Mouse (Mus musculus): Measurements from ENCODE around the gene Camkk2. TPM values are rescaled to one million over a fixed set of nuclear protein-coding genes. Genes with fewer than 3 reads are reported as not detected.

The Camkk2 gene
- polyA plus RNA-seq, 1 experiment from 2014 or later = 12.4 TPM

GRCm38 (mm10) chr5:122770806-122771261, 8.4 kb downstream of the Camkk2 start:
- 48% methylated on average over 10 of the region's 10 CpGs for WGBS

DNA sequence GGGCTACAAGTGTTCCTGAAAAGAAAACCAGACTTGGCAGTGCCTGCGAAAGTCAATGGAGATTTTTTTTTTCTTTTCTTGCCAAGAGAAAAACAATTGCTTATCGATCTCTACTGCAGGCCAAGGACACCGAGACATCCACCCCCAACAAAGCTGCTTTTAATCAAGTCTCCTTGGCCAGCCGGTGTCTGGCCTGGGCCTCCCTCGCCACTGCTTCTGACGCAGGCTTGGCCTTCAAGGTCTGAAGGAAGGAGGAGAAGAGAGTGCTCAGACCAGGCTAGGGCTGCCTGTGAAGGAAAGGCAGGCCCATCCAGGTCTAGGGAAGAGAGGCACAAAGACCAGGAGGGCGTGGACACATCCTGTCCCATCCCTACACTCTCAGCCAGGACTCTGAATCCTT, 8.9 kb downstream of the Camkk2 start:
- WGBS = 70% methylated on average over 7 of the region's 7 CpGs
- peak overlapping the region; percentile 18; the same call in 1 of the 2 replicates for H3K4me2 ChIP-seq (ENCODE audit: low read length)

More at GRCm38 (mm10) chr5:122770806-122771261, 8.4 kb downstream of the Camkk2 start:
- Histone ChIP-seq H3K4me2 (ENCODE audit: low read length) (peak overlapping the region; percentile 18; the same call in 1 of the 2 replicates), H3K27ac (replicated peaks in 1 of 2; ENCODE audit: control insufficient read depth in 1 of 2, insufficient read depth in 1 of 2, low read depth in 2 of 2, low read length in 2 of 2) (peak overlapping the region; percentile 65 to 79), H3K27me3 (ENCODE audit: control insufficient read depth, insufficient read depth, low read length) (no peaks in the 10 kb centered on the region), H3K4me3 (ENCODE audit: control insufficient read depth in 1 of 2, insufficient read depth in 1 of 2, low read depth in 1 of 2, low read length in 2 of 2) (no peak overlapping the region), H3K9ac (ENCODE audit: low read length) (peak overlapping the region; percentile 54), H3K4me1 (ENCODE audit: control insufficient read depth in 2 of 2, insufficient read depth in 2 of 2, low read length in 2 of 2) (peaks cover 11 to 13% of the 10 kb centered on the region in 2 experiments; a peak in 3 of 4 replicates), H3K9me3 (ENCODE audit: control insufficient read depth, low read length) (no peaks in the 10 kb centered on the region), H3K36me3 (ENCODE audit: control insufficient read depth, insufficient read depth, low read length) (no peaks in the 10 kb centered on the region)
- peak; percentile 32 for ATAC-seq (ENCODE audit: insufficient number of reproducible peaks, insufficient read depth, low FRiP score, low read depth)

GRCm38 (mm10) chr5:122769101-122769568, 10.1 kb downstream of the Camkk2 start:
- Histone ChIP-seq H3K4me2 (ENCODE audit: low read length) (no peak overlapping the region), H3K4me1 (ENCODE audit: control insufficient read depth in 2 of 2, insufficient read depth in 2 of 2, low read length in 2 of 2) (peaks cover 9 to 11% of the 10 kb centered on the region in 2 experiments; a peak in 3 of 4 replicates), H3K36me3 (ENCODE audit: control insufficient read depth, insufficient read depth, low read length) (no peaks in the 10 kb centered on the region), H3K4me3 (ENCODE audit: control insufficient read depth in 1 of 2, insufficient read depth in 1 of 2, low read depth in 1 of 2, low read length in 2 of 2) (no peak overlapping the region), H3K27me3 (ENCODE audit: control insufficient read depth, insufficient read depth, low read length) (no peaks in the 10 kb centered on the region), H3K9me3 (ENCODE audit: control insufficient read depth, low read length) (no peaks in the 10 kb centered on the region), H3K9ac (ENCODE audit: low read length) (no peak overlapping the region), H3K27ac (replicated peaks in 1 of 2; ENCODE audit: control insufficient read depth in 1 of 2, insufficient read depth in 1 of 2, low read depth in 2 of 2, low read length in 2 of 2) (no peak overlapping the region)
- ATAC-seq (ENCODE audit: insufficient number of reproducible peaks, insufficient read depth, low FRiP score, low read depth) = no peak
- WGBS = 76% methylated on average over 15 of the region's 15 CpGs

More for the DNA sequence above, 8.9 kb downstream of the Camkk2 start:
- Histone ChIP-seq H3K27ac (replicated peaks in 1 of 2; ENCODE audit: control insufficient read depth in 1 of 2, insufficient read depth in 1 of 2, low read depth in 2 of 2, low read length in 2 of 2) (peak overlapping the region; percentile 65 to 79), H3K9me3 (ENCODE audit: control insufficient read depth, low read length) (no peaks in the 10 kb centered on the region), H3K4me1 (ENCODE audit: control insufficient read depth in 2 of 2, insufficient read depth in 2 of 2, low read length in 2 of 2) (peaks cover 11 to 13% of the 10 kb centered on the region in 2 experiments; a peak in 3 of 4 replicates), H3K36me3 (ENCODE audit: control insufficient read depth, insufficient read depth, low read length) (no peaks in the 10 kb centered on the region), H3K27me3 (ENCODE audit: control insufficient read depth, insufficient read depth, low read length) (no peaks in the 10 kb centered on the region), H3K4me3 (ENCODE audit: control insufficient read depth in 1 of 2, insufficient read depth in 1 of 2, low read depth in 1 of 2, low read length in 2 of 2) (no peak overlapping the region), H3K9ac (ENCODE audit: low read length) (peak overlapping the region; percentile 54)
- ATAC-seq (ENCODE audit: insufficient number of reproducible peaks, insufficient read depth, low FRiP score, low read depth) = 0 out of 2 replicates have a peak, but pooled peaks have one; percentile 24

- Histone ChIP-seq H3K36me3 (ENCODE audit: control insufficient read depth, insufficient read depth, low read length) (no peaks in the 10 kb centered on the region), H3K4me3 (ENCODE audit: control insufficient read depth in 1 of 2, insufficient read depth in 1 of 2, low read depth in 1 of 2, low read length in 2 of 2) (no peak overlapping the region), H3K27me3 (ENCODE audit: control insufficient read depth, insufficient read depth, low read length) (no peaks in the 10 kb centered on the region), H3K9me3 (ENCODE audit: control insufficient read depth, low read length) (no peaks in the 10 kb centered on the region), H3K4me1 (ENCODE audit: control insufficient read depth in 2 of 2, insufficient read depth in 2 of 2, low read length in 2 of 2) (peaks cover 19 to 22% of the 10 kb centered on the region in 2 experiments), H3K4me2 (ENCODE audit: low read length) (no peak overlapping the region), H3K27ac (replicated peaks in 1 of 2; ENCODE audit: control insufficient read depth in 1 of 2, insufficient read depth in 1 of 2, low read depth in 2 of 2, low read length in 2 of 2) (no peak overlapping the region), H3K9ac (ENCODE audit: low read length) (no peak overlapping the region)
- 94% methylated on average over 11 of the region's 11 CpGs for WGBS
- no peak for ATAC-seq (ENCODE audit: insufficient number of reproducible peaks, insufficient read depth, low FRiP score, low read depth)
These were observed 11.9 kb downstream of the Camkk2 start for GRCm38 (mm10) chr5:122767283-122767682.

DNA sequence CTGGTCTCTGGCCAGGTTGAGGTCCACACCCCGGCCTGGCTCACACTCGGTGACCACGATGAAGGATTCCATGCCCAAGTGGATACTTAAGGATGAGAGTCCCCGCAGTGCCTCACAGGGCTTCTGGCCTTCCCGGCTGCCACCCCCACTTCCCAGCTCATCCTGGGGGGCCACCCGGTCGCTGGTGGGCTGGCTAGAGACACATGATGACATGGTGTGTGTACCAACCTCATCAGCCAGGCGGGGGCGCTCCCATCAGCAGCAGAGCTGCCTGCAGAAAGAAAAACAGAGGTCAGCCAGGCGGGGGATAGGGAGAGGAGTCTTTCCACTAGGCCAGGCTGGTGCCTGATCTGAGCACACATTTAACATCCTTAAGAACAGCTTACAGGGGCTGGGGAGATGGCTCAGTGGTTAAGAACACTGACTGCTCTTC, 15.2 kb downstream of the Camkk2 start:
- H3K4me2 ChIP-seq (ENCODE audit: low read length) = peak overlapping the region; percentile 40
- ATAC-seq (ENCODE audit: insufficient number of reproducible peaks, insufficient read depth, low FRiP score, low read depth) = no peak
- 0 out of 4 replicates have a peak overlapping the region, but pooled peaks of 1 of the 2 experiments have one; percentile 50 for H3K27ac ChIP-seq (replicated peaks in 1 of 2; ENCODE audit: control insufficient read depth in 1 of 2, insufficient read depth in 1 of 2, low read depth in 2 of 2, low read length in 2 of 2)
- no peaks in the 10 kb centered on the region for H3K9me3 ChIP-seq (ENCODE audit: control insufficient read depth, low read length)
- H3K27me3 ChIP-seq (ENCODE audit: control insufficient read depth, insufficient read depth, low read length) = no peaks in the 10 kb centered on the region
- H3K4me3 ChIP-seq (ENCODE audit: control insufficient read depth in 1 of 2, insufficient read depth in 1 of 2, low read depth in 1 of 2, low read length in 2 of 2) = no peak overlapping the region
- H3K9ac ChIP-seq (ENCODE audit: low read length) = peak overlapping the region; percentile 42; the same call in 1 of the 2 replicates
- peaks cover 3% of the 10 kb centered on the region; the same call in 1 of the 2 replicates for H3K36me3 ChIP-seq (ENCODE audit: control insufficient read depth, insufficient read depth, low read length)
- 34% methylated on average over 10 of the region's 10 CpGs for WGBS
- H3K4me1 ChIP-seq (ENCODE audit: control insufficient read depth in 2 of 2, insufficient read depth in 2 of 2, low read length in 2 of 2) = peaks cover 19 to 20% of the 10 kb centered on the region in 2 experiments

GRCm38 (mm10) chr5:122763271-122764031, 15.8 kb downstream of the Camkk2 start:
- Histone ChIP-seq H3K9ac (ENCODE audit: low read length) (peak overlapping the region; percentile 42), H3K4me3 (ENCODE audit: control insufficient read depth in 1 of 2, insufficient read depth in 1 of 2, low read depth in 1 of 2, low read length in 2 of 2) (no peak overlapping the region)

GRCm38 (mm10) chr5:122756680-122757079, 22.5 kb downstream of the Camkk2 start:
- Histone ChIP-seq H3K4me3 (ENCODE audit: control insufficient read depth in 1 of 2, insufficient read depth in 1 of 2, low read depth in 1 of 2, low read length in 2 of 2) (no peak overlapping the region), H3K36me3 (ENCODE audit: control insufficient read depth, insufficient read depth, low read length) (peaks cover 29% of the 10 kb centered on the region), H3K27ac (replicated peaks in 1 of 2; ENCODE audit: control insufficient read depth in 1 of 2, insufficient read depth in 1 of 2, low read depth in 2 of 2, low read length in 2 of 2) (no peak overlapping the region), H3K27me3 (ENCODE audit: control insufficient read depth, insufficient read depth, low read length) (no peaks in the 10 kb centered on the region), H3K9me3 (ENCODE audit: control insufficient read depth, low read length) (no peaks in the 10 kb centered on the region), H3K4me1 (ENCODE audit: control insufficient read depth in 2 of 2, insufficient read depth in 2 of 2, low read length in 2 of 2) (peaks cover 7 to 9% of the 10 kb centered on the region in 2 experiments), H3K9ac (ENCODE audit: low read length) (no peak overlapping the region), H3K4me2 (ENCODE audit: low read length) (no peak overlapping the region)
- WGBS = 83% methylated on average over 7 of the region's 7 CpGs
- no peak for ATAC-seq (ENCODE audit: insufficient number of reproducible peaks, insufficient read depth, low FRiP score, low read depth)

More at GRCm38 (mm10) chr5:122763271-122764031, 15.8 kb downstream of the Camkk2 start:
- H3K4me2 ChIP-seq (ENCODE audit: low read length) = peak overlapping the region; percentile 40
- ATAC-seq (ENCODE audit: insufficient number of reproducible peaks, insufficient read depth, low FRiP score, low read depth) = 0 out of 2 replicates have a peak, but pooled peaks have one; percentile 24
- H3K27me3 ChIP-seq (ENCODE audit: control insufficient read depth, insufficient read depth, low read length) = no peaks in the 10 kb centered on the region
- H3K9me3 ChIP-seq (ENCODE audit: control insufficient read depth, low read length) = no peaks in the 10 kb centered on the region
- H3K4me1 ChIP-seq (ENCODE audit: control insufficient read depth in 2 of 2, insufficient read depth in 2 of 2, low read length in 2 of 2) = peaks cover 19 to 20% of the 10 kb centered on the region in 2 experiments
- H3K36me3 ChIP-seq (ENCODE audit: control insufficient read depth, insufficient read depth, low read length) = peaks cover 9% of the 10 kb centered on the region; the same call in 1 of the 2 replicates
- WGBS = 50% methylated on average over 29 of the region's 29 CpGs
- peak overlapping the region; percentile 15 to 50; a peak in 2 of 4 replicates for H3K27ac ChIP-seq (replicated peaks in 1 of 2; ENCODE audit: control insufficient read depth in 1 of 2, insufficient read depth in 1 of 2, low read depth in 2 of 2, low read length in 2 of 2)

Measured in heart, embryonic 14.5 days (tissue).